ENCODE assay signal across 34 mouse cellular contexts in genomic region chr3:108497602-108498001, GRCm38 (mm10). TPM values are rescaled to one million over a fixed set of nuclear protein-coding genes. Genes with fewer than 3 reads are reported as not detected.
DNase-seq lines count a peak whose midpoint lies in the region; ATAC-seq lines count a peak whose summit lies in the region.
"Had no signal": no experiment of that assay in that cellular context is flagged by ENCODE, and none has a peak within 500 bp of the region (broad histone marks: within the 10 kb centered on the region; RNA-seq: fewer than 3 reads in every experiment).

No protein-coding gene starts in this region.

- H3K9ac ChIP-seq in hindbrain, embryonic 11.5 days (ENCODE audit: low read depth, low read length), result no peak overlapping the region
- H3K9ac ChIP-seq in hindbrain, embryonic 16.5 days (ENCODE audit: low read depth, low read length), result no peak overlapping the region
- no peak overlapping the region for H3K9ac ChIP-seq in kidney, embryonic 16.5 days (replicated peaks; ENCODE audit: low read length)
- H3K9ac ChIP-seq: embryonic facial prominence, embryonic 12.5 days; heart, embryonic 13.5 days; limb, embryonic 15.5 days; liver, embryonic 13.5 days; lung, embryonic 14.5 days; midbrain, embryonic 12.5 days; neural tube, embryonic 12.5 days had no signal

- no peaks in the 10 kb centered on the region for H3K36me3 ChIP-seq in hindbrain, embryonic 11.5 days (ENCODE audit: control insufficient read depth, insufficient read depth, low read length)
- no peaks in the 10 kb centered on the region for H3K36me3 ChIP-seq in hindbrain, embryonic 16.5 days (ENCODE audit: control insufficient read depth, insufficient read depth, low read length)
- H3K36me3 ChIP-seq in kidney, embryonic 16.5 days (ENCODE audit: insufficient read depth, low read length), result no peaks in the 10 kb centered on the region
- H3K36me3 ChIP-seq: embryonic facial prominence, embryonic 12.5 days; forebrain, embryonic 10.5 days; heart, embryonic 13.5 days; limb, embryonic 10.5 days; limb, embryonic 15.5 days; liver, embryonic 13.5 days; midbrain, embryonic 12.5 days; neural tube, embryonic 12.5 days had no signal

- H3K4me2 ChIP-seq in hindbrain, embryonic 11.5 days (replicated peaks; ENCODE audit: low read depth, low read length), result no peak overlapping the region
- no peak overlapping the region for H3K4me2 ChIP-seq in hindbrain, embryonic 16.5 days (ENCODE audit: low read length)
- H3K4me2 ChIP-seq in kidney, embryonic 16.5 days (replicated peaks; ENCODE audit: low read depth, low read length), result no peak overlapping the region
- H3K4me2 ChIP-seq: embryonic facial prominence, embryonic 12.5 days; heart, embryonic 13.5 days; limb, embryonic 15.5 days; liver, embryonic 13.5 days; lung, embryonic 14.5 days; midbrain, embryonic 12.5 days; neural tube, embryonic 12.5 days had no signal

- H3K4me1 ChIP-seq in hindbrain, embryonic 11.5 days (replicated peaks; ENCODE audit: control insufficient read depth, insufficient read depth, low read length), result no peaks in the 10 kb centered on the region; the same call in 1 of the 2 replicates
- no peaks in the 10 kb centered on the region for H3K4me1 ChIP-seq in hindbrain, embryonic 16.5 days (ENCODE audit: control insufficient read depth, insufficient read depth, low read depth, low read length)
- H3K4me1 ChIP-seq in kidney, embryonic 16.5 days (ENCODE audit: insufficient read depth, low read length), result peaks cover 3% of the 10 kb centered on the region
- H3K4me1 ChIP-seq: liver, embryonic 13.5 days had no signal

- no peaks in the 10 kb centered on the region for H3K27me3 ChIP-seq in hindbrain, embryonic 11.5 days (ENCODE audit: control insufficient read depth, insufficient read depth, low read length)
- H3K27me3 ChIP-seq in hindbrain, embryonic 16.5 days (replicated peaks; ENCODE audit: control insufficient read depth, insufficient read depth, low read length), result no peaks in the 10 kb centered on the region
- no peaks in the 10 kb centered on the region for H3K27me3 ChIP-seq in kidney, embryonic 16.5 days (ENCODE audit: insufficient read depth, low read length)
- H3K27me3 ChIP-seq: embryonic facial prominence, embryonic 12.5 days; midbrain, embryonic 12.5 days; neural tube, embryonic 12.5 days had no signal

- H3K4me3 ChIP-seq in hindbrain, embryonic 11.5 days (ENCODE audit: low read depth, low read length), result no peak overlapping the region
- H3K4me3 ChIP-seq in hindbrain, embryonic 16.5 days (ENCODE audit: low read length), result no peak overlapping the region
- H3K4me3 ChIP-seq in kidney, embryonic 16.5 days (ENCODE audit: low read length), result no peak overlapping the region
- H3K4me3 ChIP-seq: embryonic facial prominence, embryonic 12.5 days; forebrain, embryonic 10.5 days; gastrocnemius, adult 2 months; heart, embryonic 13.5 days; limb, embryonic 10.5 days; limb, embryonic 15.5 days; liver, embryonic 13.5 days; midbrain, embryonic 12.5 days; myocyte; neural tube, embryonic 12.5 days had no signal

- H3K27ac ChIP-seq in hindbrain, embryonic 11.5 days (ENCODE audit: low read depth, low read length), result no peak overlapping the region
- H3K27ac ChIP-seq in hindbrain, embryonic 16.5 days (ENCODE audit: low read depth, low read length), result no peak overlapping the region
- H3K27ac ChIP-seq in kidney, embryonic 16.5 days (ENCODE audit: low read length), result no peak overlapping the region
- H3K27ac ChIP-seq: embryonic facial prominence, embryonic 12.5 days; forebrain, embryonic 10.5 days; gastrocnemius, adult 2 months; heart, embryonic 13.5 days; kidney, postnatal 0 days; limb, embryonic 10.5 days; limb, embryonic 15.5 days; liver, embryonic 13.5 days; midbrain, embryonic 12.5 days; neural tube, embryonic 12.5 days had no signal

- H3K9me3 ChIP-seq in hindbrain, embryonic 11.5 days (ENCODE audit: control insufficient read depth, low read length), result no peaks in the 10 kb centered on the region
- no peaks in the 10 kb centered on the region for H3K9me3 ChIP-seq in hindbrain, embryonic 16.5 days (ENCODE audit: control insufficient read depth, low read length)
- H3K9me3 ChIP-seq in kidney, embryonic 16.5 days (ENCODE audit: low read length), result no peaks in the 10 kb centered on the region
- H3K9me3 ChIP-seq: embryonic facial prominence, embryonic 12.5 days; forebrain, embryonic 10.5 days; heart, embryonic 13.5 days; limb, embryonic 10.5 days; limb, embryonic 15.5 days; liver, embryonic 13.5 days; midbrain, embryonic 12.5 days; neural tube, embryonic 12.5 days had no signal

- no peak for DNase-seq in hindbrain, embryonic 11.5 days (ENCODE audit: low spot score)
- no peak for DNase-seq in kidney, adult 18-20 months
- peak; percentile 21 for DNase-seq in lung, postnatal 36 days
- DNase-seq in lung, postnatal 4 days, result no peak
- peak; percentile 25 for DNase-seq in R1 (ENCODE audit: low read depth, low spot score)
- no peak for DNase-seq in urinary bladder, postnatal 4 days (ENCODE audit: low spot score in 2 of 2)
- DNase-seq: adrenal gland, adult 8-10 months; cerebellum, adult 8-10 months; cerebellum, postnatal 25 days; gastrocnemius, adult 2 months; gastrocnemius, postnatal 36 days; heart, adult 18-20 months; heart, postnatal 14 days; layer of hippocampus, adult 9-11 months; liver, embryonic 13.5 days; lung, embryonic 14.5 days; right cerebral cortex, adult 18-20 months; spleen, adult 18-20 months; thymus, adult 2 months; thymus, postnatal 4 days had no signal

- WGBS in hindbrain, embryonic 11.5 days, result 39% methylated on average over 9 of the region's 9 CpGs
- 44% methylated on average over 9 of the region's 9 CpGs for WGBS in hindbrain, embryonic 16.5 days
- 32% methylated on average over 9 of the region's 9 CpGs for WGBS in kidney, embryonic 16.5 days

- 0 out of 2 replicates have a peak, but pooled peaks have one; percentile 17 for ATAC-seq in hindbrain, embryonic 11.5 days (ENCODE audit: low FRiP score)
- no peak for ATAC-seq in hindbrain, embryonic 16.5 days
- ATAC-seq in kidney, embryonic 16.5 days (ENCODE audit: low FRiP score, low TSS enrichment), result peak; percentile 52; the same call in 1 of the 2 replicates
- ATAC-seq: CD4-positive, CD25-positive, alpha-beta regulatory T cell, adult 4 months; forebrain, embryonic 16.5 days; intestine, postnatal 0 days had no signal

RNA-seq across cellular contexts. Expression of gene 1700013F07Rik, which starts 36.3 kb away (rescaled TPM):
- 0.68 and 1.6 TPM in 2 replicates for polyA plus RNA-seq in hindbrain, embryonic 11.5 days (2014; fragmentation: Nextera tagmentation; extraction: Ambion mirVana)
- 1.9 and 2.7 TPM in 2 replicates for polyA plus RNA-seq in hindbrain, embryonic 16.5 days (2015; fragmentation: Nextera tagmentation; extraction: Ambion mirVana)
- 0.37 and 0.41 TPM in 2 replicates for polyA plus RNA-seq in kidney, embryonic 16.5 days (2015; fragmentation: Nextera tagmentation; extraction: Ambion mirVana)
- polyA plus RNA-seq: heart, embryonic 13.5 days; intestine, postnatal 0 days; kidney, postnatal 0 days; limb, embryonic 15.5 days; liver, embryonic 13.5 days; neural tube, embryonic 12.5 days had no signal

RNA-seq across cellular contexts. Expression of gene 5330417C22Rik, which starts 38.7 kb away (rescaled TPM):
- polyA plus RNA-seq in hindbrain, embryonic 11.5 days (2014; fragmentation: Nextera tagmentation; extraction: Ambion mirVana), result 3.0 and 3.5 TPM in 2 replicates
- polyA plus RNA-seq in hindbrain, embryonic 16.5 days (2015; fragmentation: Nextera tagmentation; extraction: Ambion mirVana), result 16.0 and 18.5 TPM in 2 replicates
- polyA plus RNA-seq in kidney, embryonic 16.5 days (2015; fragmentation: Nextera tagmentation; extraction: Ambion mirVana), result 1.4 TPM in 2 replicates

RNA-seq across cellular contexts. Expression of gene Sars, which starts 52.6 kb away (rescaled TPM):
- 181 and 206 TPM in 2 replicates for polyA plus RNA-seq in hindbrain, embryonic 11.5 days (2014; fragmentation: Nextera tagmentation; extraction: Ambion mirVana)
- polyA plus RNA-seq in hindbrain, embryonic 16.5 days (2015; fragmentation: Nextera tagmentation; extraction: Ambion mirVana), result 216 and 224 TPM in 2 replicates
- polyA plus RNA-seq in kidney, embryonic 16.5 days (2015; fragmentation: Nextera tagmentation; extraction: Ambion mirVana), result 134 and 142 TPM in 2 replicates

Comparison
In these comparisons a context has a peak if more than half of its experiments do, and no peak if none do; other contexts are left out.
1. DNase-seq: peak in lung, postnatal 36 days (single experiment) and R1 (single experiment); none in hindbrain, embryonic 11.5 days (single experiment), kidney, adult 18-20 months (single experiment), lung, postnatal 4 days (0 of 2) and urinary bladder, postnatal 4 days (0 of 2).